Mouse (Mus musculus) CH12.LX (cell line): ENCODE measurements around the gene Dhdh. TPM values are rescaled to one million over a fixed set of nuclear protein-coding genes. Genes with fewer than 3 reads are reported as not detected.

Experiments used
- DNase-seq: peaks from one replicate; pipeline ENCODE4 v3.0.0-alpha.2; 2013; ENCODE audit errors: extremely low read depth
- H3K27ac ChIP-seq: 2 replicates; pipeline ENCODE4 v1.5.1; 2012; ENCODE audit warnings: low read depth, mild to moderate bottlenecking, control low read depth, moderate library complexity; ENCODE audit not compliant: insufficient read depth
- H3K27me3 ChIP-seq: replicated peaks from 2 replicates; pipeline ENCODE3; 2012; ENCODE audit warnings: inconsistent platforms
- H3K36me3 ChIP-seq, 2 experiments: replicated peaks in 1 of 2; 2 replicates each; pipeline versions ENCODE3 to v1.6.1; 2012; ENCODE audit warnings: inconsistent platforms in 1 of 2, low read length in 1 of 2, mild to moderate bottlenecking in 1 of 2, mixed read lengths in 1 of 2, moderate library complexity in 1 of 2; ENCODE audit not compliant: control insufficient read depth in 1 of 2, insufficient read depth in 1 of 2
- H3K4me1 ChIP-seq, 2 experiments: 2 replicates each; pipeline ENCODE4 v1.6.1; 2012; ENCODE audit warnings: inconsistent platforms in 1 of 2, moderate library complexity in 1 of 2; ENCODE audit not compliant: insufficient read depth in 2 of 2, control insufficient read depth in 1 of 2
- H3K4me2 ChIP-seq: 2 replicates; pipeline ENCODE4 v1.6.1; 2012; ENCODE audit warnings: low read depth, mild to moderate bottlenecking, control low read depth; ENCODE audit not compliant: poor library complexity, insufficient read depth, severe bottlenecking
- H3K4me3 ChIP-seq, 3 experiments: fragments of 150-350 bp in 1 of 3; sonication (generic) in 1 of 3; replicated peaks in 1 of 3; 2 replicates each; pipeline versions ENCODE3 to v1.5.1; 2011 to 2012; ENCODE audit warnings: low read depth in 2 of 3, low read length in 2 of 3, mild to moderate bottlenecking in 2 of 3, moderate library complexity in 2 of 3, control low read depth in 1 of 3, improper control_type of control experiment in 1 of 3, inconsistent platforms in 1 of 3, mixed read lengths in 1 of 3; ENCODE audit not compliant: poor library complexity in 1 of 3
- H3K79me2 ChIP-seq: replicated peaks from 2 replicates; pipeline ENCODE4 v1.6.1; 2012; ENCODE audit warnings: mild to moderate bottlenecking, moderate library complexity; ENCODE audit not compliant: control insufficient read depth, poor library complexity, insufficient read depth, severe bottlenecking; ENCODE audit errors: extremely low read depth
- H3K9ac ChIP-seq: 2 replicates; pipeline ENCODE4 v1.6.1; 2012; ENCODE audit warnings: low read depth, mild to moderate bottlenecking, control low read depth, moderate library complexity; ENCODE audit not compliant: insufficient read depth
- H3K9me3 ChIP-seq: replicated peaks from 2 replicates; pipeline ENCODE3; 2012; ENCODE audit warnings: low read length, inconsistent platforms, mixed read lengths
- BHLHE40 ChIP-seq: IDR thresholded peaks from 2 replicates; pipeline ENCODE4 v1.6.1; 2011; ENCODE audit warnings: mild to moderate bottlenecking, low read depth, low read length, improper control_type of control experiment
- CHD1 ChIP-seq: IDR thresholded peaks from 2 replicates; pipeline ENCODE4 v1.6.1; 2012; ENCODE audit warnings: low read depth, low read length, improper control_type of control experiment, inconsistent platforms
- CHD2 ChIP-seq: IDR thresholded peaks from 2 replicates; pipeline ENCODE4 v1.6.1; 2011; ENCODE audit warnings: low read length, improper control_type of control experiment
- CTCF ChIP-seq, 2 experiments: IDR thresholded peaks in 1 of 2; conservative IDR thresholded peaks in 1 of 2; 2 replicates each; pipeline ENCODE4 v1.5.1; 2011 to 2012; ENCODE audit warnings: low read depth in 2 of 2, low read length in 2 of 2, improper control_type of control experiment in 1 of 2, inconsistent platforms in 1 of 2, mild to moderate bottlenecking in 1 of 2, moderate library complexity in 1 of 2
- ELF1 ChIP-seq: IDR thresholded peaks from 2 replicates; pipeline ENCODE4 v1.6.1; 2014; ENCODE audit warnings: low read depth, mild to moderate bottlenecking, inconsistent platforms, low read length, improper control_type of control experiment
- ETS1 ChIP-seq: conservative IDR thresholded peaks from 2 replicates; pipeline ENCODE4 v1.6.1; 2012; ENCODE audit warnings: low read depth, mild to moderate bottlenecking, inconsistent platforms, low read length, improper control_type of control experiment, moderate library complexity
- GABPA ChIP-seq: IDR thresholded peaks from 2 replicates; pipeline ENCODE4 v1.6.1; 2012; ENCODE audit warnings: low read depth, low read length, improper control_type of control experiment, inconsistent platforms; ENCODE audit not compliant: insufficient replicate concordance
- HCFC1 ChIP-seq: IDR thresholded peaks from 2 replicates; pipeline ENCODE4 v1.6.1; 2012; ENCODE audit warnings: low read depth, mild to moderate bottlenecking, inconsistent platforms, low read length, improper control_type of control experiment
- IRF4 ChIP-seq: IDR thresholded peaks from 2 replicates; pipeline ENCODE4 v1.6.1; 2014; ENCODE audit warnings: low read depth, mild to moderate bottlenecking, inconsistent platforms, low read length, improper control_type of control experiment
- JUND ChIP-seq: conservative IDR thresholded peaks from 2 replicates; pipeline ENCODE4 v1.6.1; 2011; ENCODE audit warnings: low read depth, low read length, improper control_type of control experiment
- KAT2A ChIP-seq: IDR thresholded peaks from 2 replicates; pipeline ENCODE4 v1.6.1; 2012; ENCODE audit warnings: low read length, improper control_type of control experiment, inconsistent platforms; ENCODE audit not compliant: insufficient replicate concordance
- MAZ ChIP-seq: IDR thresholded peaks from 2 replicates; pipeline ENCODE4 v1.6.1; 2012; ENCODE audit warnings: low read depth, mild to moderate bottlenecking, inconsistent platforms, low read length, improper control_type of control experiment, moderate library complexity
- MYC ChIP-seq: IDR thresholded peaks from 2 replicates; pipeline ENCODE4 v1.6.1; 2011; ENCODE audit warnings: low read depth, mild to moderate bottlenecking, improper control_type of control experiment, low read length
- NRF1 ChIP-seq: IDR thresholded peaks from 2 replicates; pipeline ENCODE4 v1.6.1; 2014; ENCODE audit warnings: low read depth, mild to moderate bottlenecking, inconsistent platforms, low read length, improper control_type of control experiment, moderate library complexity
- POLR2A ChIP-seq: IDR thresholded peaks from 2 replicates; pipeline ENCODE4 v1.6.1; 2011; ENCODE audit warnings: low read depth, mild to moderate bottlenecking, improper control_type of control experiment, low read length
- POLR2AphosphoS2 ChIP-seq: IDR thresholded peaks from 2 replicates; pipeline ENCODE4 v1.6.1; 2011; ENCODE audit warnings: low read depth, low read length, improper control_type of control experiment
- SIN3A ChIP-seq: IDR thresholded peaks from 2 replicates; pipeline ENCODE4 v1.6.1; 2012; ENCODE audit warnings: low read length, improper control_type of control experiment, inconsistent platforms
- TBP ChIP-seq: conservative IDR thresholded peaks from 2 replicates; pipeline ENCODE4 v1.6.1; 2011; ENCODE audit warnings: low read depth, low read length, improper control_type of control experiment
- TCF12 ChIP-seq: IDR thresholded peaks from 2 replicates; pipeline ENCODE4 v1.6.1; 2014; ENCODE audit warnings: low read depth, mild to moderate bottlenecking, inconsistent platforms, low read length, improper control_type of control experiment
- UBTF ChIP-seq: IDR thresholded peaks from 2 replicates; pipeline ENCODE4 v1.6.1; 2012; ENCODE audit warnings: low read depth, mild to moderate bottlenecking, inconsistent platforms, low read length, improper control_type of control experiment, moderate library complexity
- USF2 ChIP-seq: conservative IDR thresholded peaks from 2 replicates; pipeline ENCODE4 v1.6.1; 2011; ENCODE audit warnings: low read depth, low read length, improper control_type of control experiment
- ZKSCAN1 ChIP-seq: IDR thresholded peaks from 2 replicates; pipeline ENCODE4 v1.6.1; 2012; ENCODE audit warnings: low read depth, inconsistent platforms, low read length, improper control_type of control experiment, borderline replicate concordance
- ZMIZ1 ChIP-seq: IDR thresholded peaks from 2 replicates; pipeline ENCODE4 v1.6.1; 2012; ENCODE audit warnings: low read depth, mild to moderate bottlenecking, inconsistent platforms, low read length, improper control_type of control experiment
- ZNF384 ChIP-seq: IDR thresholded peaks from 2 replicates; pipeline ENCODE4 v1.6.1; 2012; ENCODE audit warnings: low read depth, low read length, improper control_type of control experiment, inconsistent platforms
- dilution Hi-C: fragments of 300-500 bp; cut with MboI; formaldehyde crosslinking; loops from 2 replicates; pipeline ENCODE4 v1.14.3; 2020; ENCODE audit warnings: low sequenced_read_pairs; ENCODE audit not compliant: extremely low pct_unique_long_range_greater_than_20kb, extremely low pct_ligation_motif_present
- in situ Hi-C: fragments of 300-500 bp; cut with MboI; formaldehyde crosslinking; loops from 3 replicates; pipeline ENCODE4 v1.14.3; 2019; ENCODE audit warnings: low sequenced_read_pairs, low pct_ligation_motif_present, low pct_unique_long_range_greater_than_20kb, mixed read lengths
- polyA plus RNA-seq: library from polyadenylated mRNA; unstranded; fragments of >175 nt; gene quantifications from 2 replicates; pipeline ENCODE4 v1.2.1, GENCODE M21; 2012; ENCODE audit warnings: low read depth; ENCODE audit not compliant: insufficient read length
- total RNA-seq, 2 experiments: library from RNA; depleted of rRNA; stranded (reverse); fragments of 300-350 nt in 1 of 2; fragments of >200 nt in 1 of 2; gene quantifications; 2 replicates each; pipeline ENCODE4 v1.2.3; 2012 to 2014

Gene Dhdh
- total and polyA plus RNA-seq, 3 experiments: 5.9 to 18.0 (median 7.2) TPM

GRCm38 (mm10) chr7:45522957-45523676 lies 34.5 kb upstream of the Dhdh start (continued):
- no peak for TF ChIP-seq POLR2A
- no peak for TF ChIP-seq IRF4
- TF ChIP-seq, all 38 proteins: peak for 0

GRCm38 (mm10) chr7:45522194-45522752 lies 33.7 kb upstream of the Dhdh start:
- dilution Hi-C loops: no loop called here
- Histone ChIP-seq H3K4me2 (0 out of 2 replicates have a peak overlapping the region, but pooled peaks have one; percentile 18), H3K9me3 (no peaks in the 10 kb centered on the region), H3K4me3 (no peak overlapping the region), H3K79me2 (peaks cover 24% of the 10 kb centered on the region), H3K36me3 (peaks cover 19 to 29% of the 10 kb centered on the region in 2 experiments), H3K27ac (peak overlapping the region; percentile 43; the same call in 1 of the 2 replicates), H3K27me3 (no peaks in the 10 kb centered on the region), H3K9ac (no peak overlapping the region), H3K4me1 (peaks cover 7 to 35% of the 10 kb centered on the region in 2 experiments)
- no peak for DNase-seq
- in situ Hi-C loops: loop anchor here (10.0 kb wide), 1 partner anchor 63 kb away; no protein-coding TSS in a partner anchor
- TF ChIP-seq SIN3A: 0 out of 2 replicates have a peak, but pooled peaks have one; percentile 4
- 0 out of 2 replicates have a peak, but pooled peaks have one; percentile 7 for TF ChIP-seq ZMIZ1
- TF ChIP-seq ZNF384: no peak
- peak; percentile 59; the same call in 1 of the 2 replicates for TF ChIP-seq POLR2AphosphoS2
- no peak for TF ChIP-seq TCF12
- no peak for TF ChIP-seq ZKSCAN1
- TF ChIP-seq CHD1: no peak
- TF ChIP-seq TBP: no peak

GRCm38 (mm10) chr7:45521728-45522184 lies 33.2 kb upstream of the Dhdh start:
- Histone ChIP-seq H3K27me3 (no peaks in the 10 kb centered on the region), H3K9ac (no peak overlapping the region), H3K4me1 (peaks cover 7 to 33% of the 10 kb centered on the region in 2 experiments), H3K36me3 (peaks cover 19 to 29% of the 10 kb centered on the region in 2 experiments), H3K4me2 (no peak overlapping the region), H3K79me2 (peaks cover 24% of the 10 kb centered on the region), H3K27ac (peak overlapping the region; percentile 43), H3K9me3 (no peaks in the 10 kb centered on the region), H3K4me3 (peak overlapping the region; percentile 8 to 48 (median 43))
- dilution Hi-C loops (no loop called here), in situ Hi-C loops (loop anchor here (10.0 kb wide), 1 partner anchor 63 kb away; no protein-coding TSS in a partner anchor)
- DNase-seq: peak; percentile 73
- no peak for TF ChIP-seq USF2
- no peak for TF ChIP-seq ETS1
- peak; percentile 73 for TF ChIP-seq BHLHE40
- TF ChIP-seq NRF1: peak; percentile 34; the same call in 1 of the 2 replicates
- 0 out of 2 replicates have a peak, but pooled peaks have one; percentile 24 for TF ChIP-seq MAZ
- no peak for TF ChIP-seq UBTF
- peak; percentile 38; the same call in 1 of the 2 replicates for TF ChIP-seq POLR2A
- TF ChIP-seq GABPA: peak; percentile 6; the same call in 1 of the 2 replicates
- peak; percentile 94 for TF ChIP-seq HCFC1
- no peak; the same call in 1 of the 2 replicates for TF ChIP-seq SIN3A
- TF ChIP-seq CHD2: 0 out of 2 replicates have a peak, but pooled peaks have one; percentile 28
- TF ChIP-seq ZNF384: no peak
- peak; percentile 82; the same call in 1 of the 2 replicates for TF ChIP-seq KAT2A
- no peak for TF ChIP-seq JUND
- TF ChIP-seq ZMIZ1: no peak
- peak; percentile 71; the same call in 1 of the 2 replicates for TF ChIP-seq ELF1
- no peak for TF ChIP-seq TBP
- TF ChIP-seq CTCF (conservative IDR thresholded peaks at IDR 0.05 in 1 of 2, IDR thresholded peaks at IDR 0.05 in 1 of 2; ENCODE audit: low read depth in 2 of 2, low read length in 2 of 2): peak in 1 of 2 experiments; percentile 29; a peak in 1 of 4 replicates
- TF ChIP-seq MYC: no peak
